Mouse (Mus musculus) forelimb bud, embryonic 11.5 days (tissue): ENCODE measurements around the gene Trim44.
A peak's percentile ranks its signal among the peaks of the same experiment; 100 is the strongest.

Source experiments
- DNase-seq: peaks from one replicate; pipeline ENCODE4 v3.0.0-alpha.2; 2012; ENCODE audit warnings: low read depth, low spot score

Gene Trim44

DNA sequence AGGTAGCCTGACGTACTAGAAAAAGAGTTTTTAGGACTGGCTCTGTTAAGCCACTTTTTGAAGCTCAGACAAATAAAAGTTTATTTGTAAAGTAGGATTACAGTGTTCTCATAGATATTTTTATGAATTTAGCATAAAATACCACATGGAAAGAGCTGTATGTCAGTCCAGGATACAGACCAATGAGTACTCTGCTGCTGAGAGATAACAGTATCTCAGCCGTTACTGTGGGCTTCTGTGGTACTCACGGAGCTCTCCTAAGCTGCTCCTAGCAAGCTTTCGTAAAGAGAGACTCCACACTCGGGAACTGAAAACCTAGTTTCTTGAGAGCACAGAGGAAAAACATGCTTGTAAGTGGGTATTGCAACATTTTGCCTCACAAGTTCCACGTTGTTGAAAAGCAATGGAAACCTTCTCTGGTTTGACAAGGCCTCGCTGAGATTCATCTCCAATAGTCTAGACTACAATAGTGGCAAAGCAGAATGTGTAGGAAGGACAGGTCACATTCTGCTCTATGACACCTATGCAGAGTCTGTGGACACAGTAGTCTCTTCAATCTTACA is 41.6 kb downstream of the Trim44 start:
- DNase-seq: no peak

DNA sequence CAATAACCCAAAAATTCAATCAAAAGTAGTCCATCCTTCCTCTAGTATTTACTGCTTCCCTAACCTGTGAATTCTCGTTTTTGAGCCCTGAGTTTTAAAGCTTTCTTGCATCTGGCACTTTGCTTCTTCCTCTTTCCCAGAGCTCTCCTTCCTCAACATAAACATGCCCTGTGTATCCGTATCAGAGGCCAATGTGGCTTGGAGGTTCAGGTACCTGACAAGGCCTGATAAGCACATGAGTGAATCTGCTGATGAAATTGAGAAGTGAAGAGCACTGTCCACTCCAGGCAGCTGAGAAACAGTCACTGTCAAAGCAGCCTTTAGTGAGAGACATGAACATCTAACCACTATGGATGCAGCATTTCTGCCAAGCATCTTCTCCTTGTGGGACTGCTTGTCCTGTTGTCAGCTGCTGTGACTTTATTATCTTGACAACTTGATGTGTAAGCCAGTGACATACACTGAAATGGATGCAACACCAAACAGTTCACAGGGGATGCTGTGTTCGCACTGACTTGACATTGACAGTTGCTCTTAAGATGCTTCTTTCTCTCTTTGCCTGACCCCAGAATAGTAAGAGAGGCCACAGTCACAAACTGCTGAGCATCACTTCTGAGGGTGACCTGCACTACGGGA is 42.9 kb downstream of the Trim44 start:
- DNase-seq: no peak

DNA sequence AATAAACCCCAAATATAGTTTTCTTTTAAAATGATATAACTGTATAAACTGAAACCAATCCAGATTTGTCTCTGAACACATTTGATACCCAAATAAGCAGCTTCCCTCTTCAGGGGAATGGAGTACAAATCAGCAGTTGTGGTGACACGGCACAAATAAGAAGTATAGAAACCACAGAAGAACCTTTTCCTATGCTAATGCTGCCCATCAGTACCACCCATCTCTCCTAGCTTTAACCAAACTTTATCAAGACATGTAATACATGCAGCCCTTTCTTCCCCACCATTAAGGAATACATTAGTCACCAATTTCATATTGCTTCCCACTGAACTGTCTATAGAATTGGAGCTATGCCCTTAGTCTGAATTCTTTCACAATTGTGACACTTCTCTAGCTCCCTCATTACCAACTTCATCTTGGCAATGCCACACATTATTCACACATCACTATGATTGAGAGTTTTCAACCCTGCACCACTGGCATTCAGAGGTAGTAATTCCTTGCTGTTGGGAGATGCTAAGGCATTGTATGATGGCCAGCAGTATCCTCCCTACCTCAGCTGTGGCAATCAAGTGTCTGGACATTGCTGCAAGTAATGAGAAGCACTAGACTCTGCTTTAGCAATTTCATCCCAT is 44.6 kb downstream of the Trim44 start:
- DNase-seq: no peak

DNA sequence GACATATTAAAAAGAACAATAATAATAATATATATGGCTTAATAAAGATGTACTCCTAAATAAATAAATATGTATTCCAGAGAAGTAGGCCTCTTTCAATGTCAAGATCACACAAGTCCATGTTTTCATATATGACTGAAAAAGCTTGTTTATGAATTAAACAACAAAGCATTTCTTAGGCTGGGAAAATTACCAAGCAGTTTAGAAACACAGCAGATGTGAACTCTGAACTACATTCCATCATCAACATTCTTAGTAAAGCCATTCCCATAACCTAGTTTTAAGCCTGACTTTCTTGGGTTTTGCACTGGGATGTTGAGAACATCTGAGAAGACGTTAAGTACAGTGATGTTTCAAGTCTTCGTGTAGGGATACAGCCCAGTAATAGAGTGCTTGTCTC is 45.4 kb downstream of the Trim44 start:
- no peak for DNase-seq

DNA sequence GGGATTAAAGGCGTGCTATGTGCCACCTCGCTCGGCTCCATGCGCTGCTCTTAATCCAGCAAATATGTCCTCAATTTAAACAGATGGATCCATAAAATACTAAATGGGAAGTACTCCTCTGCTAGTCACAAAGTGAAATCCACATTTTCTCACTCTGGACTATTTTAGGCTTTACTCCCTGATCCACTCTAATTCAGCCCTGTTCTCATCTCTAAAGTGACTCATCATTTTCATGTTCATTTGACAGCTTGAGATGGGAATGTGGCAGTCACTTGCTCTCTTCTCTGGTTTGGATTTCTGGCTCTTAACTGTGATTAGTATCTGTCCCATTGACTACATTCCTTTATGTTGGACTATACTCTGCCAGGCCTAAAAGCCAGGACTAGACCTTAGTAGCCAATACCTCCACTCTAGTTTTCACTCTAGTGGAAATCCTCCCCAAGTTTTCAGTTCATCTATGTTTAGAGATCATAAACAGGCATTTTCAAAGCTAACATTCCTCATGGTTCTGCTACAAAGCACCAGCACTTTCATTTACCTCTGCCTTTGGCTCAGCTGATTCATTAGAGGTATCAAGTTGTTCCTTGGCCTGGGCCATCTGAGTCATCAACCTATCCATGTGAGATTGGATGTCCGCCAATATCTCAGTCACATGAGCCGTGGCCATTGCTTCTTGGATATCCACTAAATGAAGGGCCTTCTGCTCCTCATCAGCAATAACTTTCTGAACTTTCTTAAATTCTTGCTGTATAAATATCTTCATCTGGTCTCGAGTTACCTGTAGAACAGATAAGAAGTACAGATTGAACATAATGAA is 50.5 kb downstream of the Trim44 start:
- DNase-seq: no peak

DNA sequence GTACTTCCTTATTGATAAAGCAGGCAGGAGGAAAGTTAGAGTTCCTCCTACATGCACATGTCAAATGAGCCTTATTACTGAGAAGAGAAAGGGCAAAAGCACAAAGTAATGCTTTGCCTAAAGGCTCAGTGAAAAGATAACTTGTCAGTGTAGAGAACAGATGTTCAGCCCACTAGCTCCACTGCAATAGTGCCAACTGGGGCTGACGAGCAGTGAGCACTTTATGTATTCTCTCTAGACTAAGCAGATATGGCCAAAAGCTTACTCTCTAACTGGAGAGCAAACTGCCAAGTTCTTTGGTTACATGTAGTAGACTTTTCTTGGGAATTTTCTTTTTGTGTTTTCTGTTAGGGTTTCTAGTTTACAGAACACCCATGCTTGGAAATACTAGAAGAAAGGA is 53.6 kb downstream of the Trim44 start:
- no peak for DNase-seq

DNA sequence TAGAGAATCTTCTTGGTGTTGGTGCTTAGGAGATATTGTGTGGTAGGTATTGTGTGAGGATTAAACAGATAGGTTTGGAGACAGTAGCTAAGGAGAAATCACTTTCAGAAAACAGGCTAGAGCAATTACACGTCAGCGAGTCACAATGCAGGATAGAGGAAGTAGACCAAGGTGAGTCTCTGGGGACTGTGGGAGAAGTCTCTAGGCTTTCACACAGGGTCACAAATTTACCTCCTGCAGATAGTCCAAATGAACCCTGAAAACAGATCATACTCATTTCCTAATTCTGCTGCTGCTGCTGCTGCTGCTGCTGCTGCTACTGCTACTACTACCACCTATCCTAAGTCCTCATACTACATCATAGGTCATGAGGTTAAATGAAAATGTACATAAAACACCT is 66.2 kb downstream of the Trim44 start:
- DNase-seq: no peak

DNA sequence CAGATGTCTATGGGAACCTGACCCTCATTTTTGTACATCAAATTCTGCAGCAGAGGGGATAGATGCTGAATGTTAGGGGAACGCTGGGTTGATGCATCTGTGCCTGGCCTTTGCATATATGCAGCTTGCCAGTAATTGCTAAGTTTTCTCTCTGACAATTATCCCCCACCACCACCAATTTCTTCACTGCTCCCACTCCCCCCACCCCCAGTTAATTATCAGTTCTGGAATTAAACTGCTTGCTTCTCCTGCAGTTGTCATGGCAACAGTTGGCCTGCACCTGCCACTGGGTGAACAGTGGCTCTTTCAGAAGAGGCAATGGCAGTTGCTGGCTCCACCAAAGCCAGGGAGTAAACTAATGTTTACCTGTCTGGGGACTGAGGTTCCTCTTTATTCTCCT is 70.8 kb downstream of the Trim44 start:
- no peak for DNase-seq

DNA sequence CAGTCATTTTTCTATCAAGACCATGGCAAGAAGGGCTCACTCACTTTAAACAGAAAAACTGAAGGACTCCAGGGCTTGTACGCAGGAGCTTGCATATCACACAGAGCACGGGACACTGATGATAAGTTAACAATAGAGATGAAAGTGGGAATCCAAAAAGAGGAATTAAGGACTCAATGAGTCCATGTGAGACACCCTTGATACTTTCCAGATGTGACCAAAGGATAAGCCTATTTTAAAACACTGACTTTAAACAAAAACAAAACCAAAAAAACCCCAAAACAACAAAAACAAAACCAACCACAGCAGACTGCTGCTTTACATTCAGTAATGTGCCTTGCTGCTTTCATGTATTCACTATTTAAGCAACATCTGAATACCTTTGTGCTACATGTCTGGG is 75.7 kb downstream of the Trim44 start:
- no peak for DNase-seq

DNA sequence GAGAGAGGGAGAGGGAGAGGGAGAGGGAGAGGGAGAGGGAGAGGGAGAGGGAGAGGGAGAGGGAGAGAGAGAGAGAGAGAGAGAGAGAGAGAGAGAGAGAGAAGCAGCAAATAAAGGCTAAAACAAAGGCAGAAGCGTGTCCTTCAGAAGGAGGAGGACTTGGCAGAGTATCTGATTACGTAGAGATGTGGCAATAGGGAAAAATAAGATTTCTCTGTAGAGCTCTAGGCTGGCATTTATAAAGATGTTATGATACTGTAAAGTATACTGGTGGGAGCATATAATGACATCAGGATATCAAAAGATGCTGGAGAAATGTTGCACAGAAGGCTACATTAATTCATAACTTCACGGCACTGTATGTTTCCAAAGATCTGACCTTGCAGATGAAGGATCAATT is 76.5 kb downstream of the Trim44 start:
- no peak for DNase-seq

DNA sequence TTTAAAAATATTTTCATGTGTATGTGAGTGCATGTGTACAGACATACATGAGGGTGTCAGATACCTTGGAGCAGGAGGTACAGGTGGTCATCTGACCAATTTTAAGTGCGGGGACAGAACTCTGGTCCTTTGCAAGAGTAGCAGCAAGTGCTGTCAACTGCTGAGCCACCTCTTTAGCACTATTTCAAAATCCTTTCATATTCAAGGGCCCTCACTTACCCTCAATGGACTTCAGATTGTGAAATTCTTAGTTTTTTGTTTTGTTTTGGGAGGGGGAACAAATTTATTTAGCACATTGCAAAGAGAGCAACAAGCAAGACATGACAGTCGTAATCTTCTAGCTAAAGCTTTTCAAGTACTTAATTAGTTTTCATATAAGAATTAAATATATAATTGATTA is 81.7 kb downstream of the Trim44 start:
- DNase-seq: no peak

DNA sequence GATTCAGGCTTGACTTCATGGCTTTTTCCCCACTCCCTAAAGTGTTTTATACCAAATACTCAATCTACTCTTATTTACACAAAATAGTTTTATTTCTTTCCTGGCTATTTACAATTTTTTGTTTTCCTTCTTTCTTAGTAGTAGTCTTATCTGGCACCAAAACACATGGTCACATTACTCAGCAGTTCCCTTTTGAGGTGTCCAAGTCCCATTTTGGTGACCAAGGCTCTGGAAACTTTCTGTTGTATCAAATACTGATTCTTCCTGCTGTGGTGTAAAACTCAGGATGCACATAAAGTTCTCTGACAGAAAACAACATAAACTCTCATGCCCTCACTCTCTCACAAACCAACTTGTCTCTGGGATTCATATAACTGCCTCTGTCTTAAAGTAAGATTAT is 83.3 kb downstream of the Trim44 start:
- no peak for DNase-seq

DNA sequence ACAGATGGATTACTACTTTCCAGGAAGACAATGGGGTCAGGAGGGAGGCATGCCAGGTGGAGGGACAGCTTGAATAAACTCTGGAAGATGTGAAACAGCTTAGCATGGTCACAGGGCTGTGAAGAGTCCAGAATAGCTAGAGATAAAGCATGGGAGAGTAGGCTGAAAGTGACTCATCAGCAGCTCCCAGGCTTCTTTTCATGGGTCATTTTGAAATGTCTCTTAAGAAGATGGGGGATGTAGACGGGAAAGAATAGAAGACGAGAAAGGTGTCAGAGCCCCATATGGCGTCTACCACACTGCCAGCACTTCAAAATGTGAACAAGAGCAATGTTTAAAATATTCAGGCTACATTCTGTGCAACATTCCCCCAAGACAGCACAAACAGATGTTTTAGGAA is 91.1 kb downstream of the Trim44 start:
- DNase-seq: no peak

DNA sequence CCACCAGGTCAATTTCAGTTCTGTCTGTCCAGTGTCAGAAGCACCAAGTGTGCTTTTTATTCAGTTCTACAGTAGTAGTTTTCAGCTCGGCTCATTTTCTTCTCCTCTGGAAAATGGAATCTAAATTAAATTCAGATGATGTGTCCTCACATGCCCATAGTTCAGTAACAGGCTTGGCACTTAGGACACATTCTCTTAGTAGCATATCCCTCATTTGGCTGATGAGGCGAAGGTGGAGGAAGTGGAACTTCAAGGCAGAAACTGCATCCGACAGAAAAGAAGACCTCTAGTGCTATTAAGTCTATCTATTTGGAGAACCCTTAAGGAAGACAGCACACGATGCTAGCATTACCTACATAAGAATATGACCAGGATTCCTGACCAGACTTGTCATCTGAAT is 92.5 kb downstream of the Trim44 start:
- no peak for DNase-seq

DNA sequence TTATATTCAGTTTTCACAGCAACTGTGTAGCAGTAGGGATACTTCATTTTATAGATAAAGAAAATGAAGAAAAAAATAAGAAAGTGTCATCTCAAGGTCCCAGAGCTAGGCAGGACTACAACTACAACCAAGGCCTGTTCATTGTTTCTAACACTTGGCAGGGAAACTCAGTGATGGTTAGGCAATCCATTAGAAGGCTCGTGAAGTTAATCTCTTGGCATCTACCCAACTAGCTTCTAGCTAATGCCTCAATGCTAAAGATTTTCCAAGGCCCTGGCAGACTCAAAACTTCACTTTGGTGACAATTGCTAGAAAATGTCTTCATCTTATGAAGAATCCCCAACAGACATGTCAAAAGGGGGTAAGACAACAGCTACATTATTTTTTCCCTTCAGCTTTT is 93.0 kb downstream of the Trim44 start:
- no peak for DNase-seq

DNA sequence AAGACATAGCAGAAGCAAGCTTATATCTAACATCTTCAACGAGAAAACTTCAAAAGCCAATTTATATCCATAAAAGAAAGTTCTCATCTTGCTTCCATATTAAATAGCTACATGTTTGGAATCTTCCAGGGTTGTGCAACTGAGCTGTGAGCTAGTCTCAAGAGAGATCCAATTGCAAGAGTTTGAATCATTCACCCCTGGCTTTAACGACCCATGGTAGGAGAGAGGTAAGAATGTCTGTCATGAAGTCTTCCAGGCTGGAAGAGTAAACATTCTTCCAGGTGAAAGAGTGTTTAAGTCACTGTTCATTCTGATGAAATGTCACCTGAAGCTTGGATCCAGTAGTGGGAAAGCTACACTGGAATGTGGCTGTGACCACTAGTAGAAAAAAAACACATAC is 93.6 kb downstream of the Trim44 start:
- DNase-seq: no peak

DNA sequence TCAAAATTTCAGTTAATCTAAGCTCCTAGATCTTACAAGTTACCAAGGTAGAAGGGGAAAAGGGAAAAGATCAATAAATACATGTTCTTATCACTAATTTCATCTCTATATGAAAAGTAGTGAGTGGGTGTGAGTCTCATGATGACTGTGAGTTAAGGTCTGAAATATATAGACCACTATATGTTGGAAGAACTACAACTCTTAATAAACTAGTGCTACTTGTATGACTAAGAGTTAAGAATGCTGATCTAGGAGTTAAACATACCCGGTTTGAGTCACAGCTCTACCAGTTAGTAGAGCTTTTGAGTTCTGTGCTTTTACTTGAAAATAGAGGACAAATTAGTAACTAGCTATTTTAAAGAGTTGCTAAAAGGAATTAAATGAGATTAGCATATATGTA is 94.7 kb downstream of the Trim44 start:
- DNase-seq: no peak

DNA sequence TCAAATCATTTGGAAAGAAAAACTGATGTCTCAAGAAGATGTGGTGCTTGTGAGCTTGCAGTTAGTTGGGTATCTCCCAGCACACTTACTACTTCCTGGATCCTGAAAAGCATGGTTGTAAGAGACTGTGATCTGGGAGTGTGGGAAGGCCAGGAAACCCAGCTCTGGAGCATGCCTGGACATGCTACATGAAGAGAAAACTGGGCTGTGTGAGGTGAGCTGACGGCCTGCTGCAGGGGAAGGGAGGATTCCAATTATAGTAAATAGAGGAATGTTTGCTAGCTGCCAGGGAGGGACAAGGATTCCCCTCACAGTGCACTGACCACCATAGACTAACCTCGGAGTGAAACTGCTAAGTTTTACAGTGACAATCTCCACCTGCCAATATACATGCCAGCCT is 104.4 kb downstream of the Trim44 start:
- no peak for DNase-seq

DNA sequence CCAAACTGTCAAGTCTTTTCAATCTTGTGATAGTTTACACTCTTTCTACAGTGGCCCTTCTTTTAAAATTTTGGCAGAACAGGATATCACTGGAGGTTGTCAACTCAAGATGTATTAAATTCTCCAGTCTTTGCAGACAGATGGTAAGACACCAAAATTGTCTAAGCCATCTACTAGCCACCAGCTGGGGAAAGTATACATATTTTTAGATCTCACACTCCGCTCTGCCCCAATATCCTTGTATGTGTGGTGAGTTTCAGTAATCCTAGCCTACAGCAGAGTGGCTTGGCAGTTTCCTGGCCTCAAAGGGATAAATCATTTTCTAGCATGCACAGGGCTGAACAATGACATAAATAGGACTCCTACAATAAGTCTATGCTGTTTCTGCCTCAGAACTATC is 105.1 kb downstream of the Trim44 start:
- DNase-seq: no peak

DNA sequence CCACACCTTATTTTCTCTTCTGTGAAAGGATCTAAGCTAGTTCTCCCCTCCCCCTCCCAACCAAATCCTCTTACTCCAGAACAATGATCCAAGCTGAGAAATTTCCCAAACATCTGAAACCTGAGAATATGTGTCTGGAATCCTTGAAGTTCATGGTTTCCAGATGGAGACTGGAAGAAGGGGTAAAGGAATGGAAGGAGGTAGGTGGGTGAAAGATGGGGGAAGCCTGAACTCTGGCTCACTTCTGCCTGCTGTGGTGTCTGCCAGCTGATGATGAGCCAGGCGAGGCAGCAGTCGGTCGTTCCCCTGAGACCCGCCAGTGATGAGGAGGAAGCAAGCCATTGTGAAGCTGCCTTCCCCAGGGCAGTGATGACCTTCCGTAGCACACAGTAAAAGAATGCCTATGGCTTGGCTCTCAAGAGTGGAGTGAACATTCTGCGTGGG is 112.8 kb downstream of the Trim44 start:
- DNase-seq: peak; percentile 66

DNA sequence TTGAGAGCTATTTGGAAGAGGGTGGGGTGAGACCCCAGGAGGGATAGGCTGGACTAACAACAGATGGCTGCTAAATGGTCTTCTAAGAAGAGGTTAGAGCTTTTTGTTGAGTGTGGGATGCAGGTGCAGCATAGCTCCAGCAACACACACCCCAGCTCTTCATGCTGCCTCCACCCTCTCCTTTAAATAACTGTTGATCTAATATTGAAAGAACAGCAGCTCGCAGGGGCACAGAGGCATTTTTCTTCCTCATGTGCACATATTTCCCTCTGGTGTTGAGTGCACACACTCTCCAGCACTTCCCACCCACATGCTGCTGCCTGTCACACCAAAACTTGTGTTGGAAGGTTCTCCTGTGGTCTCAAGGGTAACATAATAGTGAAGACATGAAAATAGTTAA is 114.4 kb downstream of the Trim44 start:
- no peak for DNase-seq

DNA sequence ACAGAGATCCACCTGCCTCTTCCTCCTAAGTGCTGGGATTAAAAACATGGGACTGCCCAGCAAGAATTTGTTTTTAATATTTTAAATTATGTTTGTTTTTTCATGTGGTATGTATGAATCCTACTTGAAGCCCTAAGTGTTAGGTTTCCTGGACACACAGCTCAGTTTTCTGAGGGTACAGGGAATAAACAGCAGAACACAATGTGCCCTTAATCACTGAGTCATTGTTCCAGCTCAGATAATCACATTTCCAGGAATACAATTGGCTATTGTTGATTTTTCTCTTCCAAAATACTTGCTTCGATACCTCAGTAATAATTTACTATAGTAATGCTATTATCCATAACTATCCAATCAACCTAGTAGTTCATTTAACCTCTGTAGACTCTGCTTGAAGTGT is 115.6 kb downstream of the Trim44 start:
- no peak for DNase-seq

DNA sequence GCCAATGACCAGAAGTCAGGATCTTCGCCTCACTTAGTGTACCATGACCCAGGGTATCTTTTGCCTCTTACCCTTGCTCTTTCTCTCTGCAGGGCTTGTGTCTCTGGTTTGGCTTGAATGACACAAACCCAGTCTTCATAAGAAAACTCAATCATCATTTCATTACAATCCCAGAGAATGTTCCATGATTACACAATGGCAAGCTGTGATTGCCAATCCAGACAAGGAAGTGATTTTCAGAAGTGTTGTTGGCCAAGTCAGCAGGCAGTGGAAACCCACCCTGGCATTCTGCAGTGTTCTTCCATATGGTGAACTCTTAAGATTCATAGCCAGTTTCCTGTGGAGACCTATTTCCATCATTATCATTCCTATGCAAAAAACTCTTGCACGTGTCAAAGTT is 116.1 kb downstream of the Trim44 start:
- no peak for DNase-seq
